17 mouse cellular contexts compared by ENCODE assay signal in the genomic region with DNA sequence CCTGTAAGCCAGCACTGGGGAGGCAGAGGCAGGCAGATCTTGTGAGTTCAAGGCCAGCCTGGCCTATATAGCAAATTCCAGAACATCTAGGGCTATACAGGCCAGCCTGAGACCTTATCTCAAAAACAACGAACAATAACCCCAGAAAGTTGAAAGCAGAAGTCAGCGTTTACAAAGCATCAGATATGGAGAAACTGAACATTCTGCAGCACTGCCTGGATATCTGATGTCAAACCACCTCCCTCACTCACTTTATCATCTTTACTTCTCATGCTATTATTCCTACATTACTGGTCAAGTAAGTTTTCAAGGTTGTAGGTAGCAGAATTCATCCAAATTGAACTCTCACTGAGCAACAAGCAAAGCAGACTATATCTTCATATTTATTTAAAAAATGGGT.
DNase-seq lines count a peak whose midpoint lies in the region; ATAC-seq and TF ChIP-seq lines count a peak whose summit lies in the region.
"Had no signal": no experiment of that assay in that cellular context is flagged by ENCODE, and none has a peak within 500 bp of the region (broad histone marks: within the 10 kb centered on the region; RNA-seq: fewer than 3 reads in every experiment).

No protein-coding gene starts in this region.

- H3K27ac ChIP-seq in forebrain, embryonic 10.5 days: peak overlapping the region; percentile 71; the same call in 1 of the 2 replicates
- no peak overlapping the region for H3K27ac ChIP-seq in forebrain, embryonic 16.5 days (ENCODE audit: low read length)
- H3K27ac ChIP-seq in heart, embryonic 13.5 days (replicated peaks): peak overlapping the region; percentile 93
- peak overlapping the region; percentile 80 for H3K27ac ChIP-seq in lung, embryonic 15.5 days
- H3K27ac ChIP-seq in lung, postnatal 0 days (ENCODE audit: low read length): no peak overlapping the region
- peak overlapping the region; percentile 49; the same call in 1 of the 2 replicates for H3K27ac ChIP-seq in limb, embryonic 13.5 days
- H3K27ac ChIP-seq: forebrain, embryonic 12.5 days; liver, embryonic 14.5 days; neural tube, embryonic 12.5 days had no signal

- 91% methylated on average over 2 of the region's 2 CpGs for WGBS in forebrain, embryonic 10.5 days
- WGBS in forebrain, embryonic 16.5 days: 96% methylated on average over 2 of the region's 2 CpGs
- WGBS in heart, embryonic 13.5 days: 31% methylated on average over 2 of the region's 2 CpGs
- WGBS in lung, embryonic 15.5 days: 27% methylated on average over 2 of the region's 2 CpGs
- WGBS in lung, postnatal 0 days: 42% methylated on average over 2 of the region's 2 CpGs
- WGBS in limb, embryonic 13.5 days: 87% methylated on average over 2 of the region's 2 CpGs

- no peak overlapping the region for H3K4me3 ChIP-seq in forebrain, embryonic 10.5 days
- no peak overlapping the region for H3K4me3 ChIP-seq in forebrain, embryonic 16.5 days (replicated peaks; ENCODE audit: low read length)
- H3K4me3 ChIP-seq in heart, embryonic 13.5 days: no peak overlapping the region
- H3K4me3 ChIP-seq in lung, embryonic 15.5 days: no peak overlapping the region
- no peak overlapping the region for H3K4me3 ChIP-seq in lung, postnatal 0 days (ENCODE audit: low read depth, low read length)
- no peak overlapping the region for H3K4me3 ChIP-seq in limb, embryonic 13.5 days
- H3K4me3 ChIP-seq: forebrain, embryonic 12.5 days; kidney, embryonic 15.5 days; limb, embryonic 15.5 days; neural tube, embryonic 12.5 days had no signal

- ATAC-seq in forebrain, embryonic 16.5 days: no peak
- ATAC-seq in heart, embryonic 13.5 days (ENCODE audit: extremely low read depth, insufficient number of reproducible peaks, low FRiP score, low TSS enrichment): no peak
- ATAC-seq in lung, embryonic 15.5 days (ENCODE audit: borderline replicate concordance, extremely low read depth, low FRiP score, low TSS enrichment): no peak
- ATAC-seq in lung, postnatal 0 days: no peak
- ATAC-seq in limb, embryonic 13.5 days (ENCODE audit: low FRiP score, low read depth): no peak

- H3K9ac ChIP-seq in forebrain, embryonic 16.5 days (replicated peaks; ENCODE audit: low read depth, low read length): no peak overlapping the region
- no peak overlapping the region for H3K9ac ChIP-seq in heart, embryonic 13.5 days
- no peak overlapping the region for H3K9ac ChIP-seq in lung, embryonic 15.5 days
- no peak overlapping the region for H3K9ac ChIP-seq in lung, postnatal 0 days (replicated peaks; ENCODE audit: low read depth)
- H3K9ac ChIP-seq in limb, embryonic 13.5 days: no peak overlapping the region
- H3K9ac ChIP-seq: forebrain, embryonic 12.5 days; kidney, embryonic 15.5 days; limb, embryonic 15.5 days; liver, embryonic 14.5 days; lung, embryonic 14.5 days; neural tube, embryonic 12.5 days had no signal

- H3K4me1 ChIP-seq in forebrain, embryonic 10.5 days: peaks cover 30% of the 10 kb centered on the region
- peaks cover 11% of the 10 kb centered on the region for H3K4me1 ChIP-seq in forebrain, embryonic 16.5 days (replicated peaks; ENCODE audit: control insufficient read depth, insufficient read depth, low read length)
- H3K4me1 ChIP-seq in heart, embryonic 13.5 days: peaks cover 45% of the 10 kb centered on the region
- peaks cover 45% of the 10 kb centered on the region for H3K4me1 ChIP-seq in lung, embryonic 15.5 days
- peaks cover 30% of the 10 kb centered on the region; the same call in 1 of the 2 replicates for H3K4me1 ChIP-seq in lung, postnatal 0 days (ENCODE audit: insufficient read depth, low read depth, low read length)
- peaks cover 30% of the 10 kb centered on the region for H3K4me1 ChIP-seq in limb, embryonic 13.5 days

- no peaks in the 10 kb centered on the region for H3K36me3 ChIP-seq in forebrain, embryonic 10.5 days (replicated peaks)
- no peaks in the 10 kb centered on the region for H3K36me3 ChIP-seq in forebrain, embryonic 16.5 days (ENCODE audit: control insufficient read depth, insufficient read depth)
- H3K36me3 ChIP-seq in heart, embryonic 13.5 days: no peaks in the 10 kb centered on the region
- H3K36me3 ChIP-seq in lung, embryonic 15.5 days: no peaks in the 10 kb centered on the region
- H3K36me3 ChIP-seq in lung, postnatal 0 days (ENCODE audit: insufficient read depth, low read length): no peaks in the 10 kb centered on the region
- H3K36me3 ChIP-seq in limb, embryonic 13.5 days: no peaks in the 10 kb centered on the region
- H3K36me3 ChIP-seq: forebrain, embryonic 12.5 days; kidney, embryonic 15.5 days; limb, embryonic 15.5 days; neural tube, embryonic 12.5 days had no signal

- no peak overlapping the region for H3K4me2 ChIP-seq in forebrain, embryonic 16.5 days (ENCODE audit: low read length)
- no peak overlapping the region for H3K4me2 ChIP-seq in heart, embryonic 13.5 days
- H3K4me2 ChIP-seq in lung, embryonic 15.5 days: no peak overlapping the region
- H3K4me2 ChIP-seq in lung, postnatal 0 days (replicated peaks; ENCODE audit: low read depth, low read length): no peak overlapping the region
- no peak overlapping the region for H3K4me2 ChIP-seq in limb, embryonic 13.5 days (replicated peaks)

- no peak for DNase-seq in forebrain, embryonic 10.5 days (ENCODE audit: extremely low spot score, low spot score)
- DNase-seq in heart, adult 18-20 months: no peak
- no peak for DNase-seq in lung, postnatal 0 days (ENCODE audit: low spot score)
- DNase-seq in thymus, postnatal 25 days: no peak
- DNase-seq: layer of hippocampus, postnatal 36 days; right cerebral cortex, postnatal 25 days; spleen, adult 18-20 months had no signal

- no peaks in the 10 kb centered on the region for H3K9me3 ChIP-seq in forebrain, embryonic 10.5 days
- H3K9me3 ChIP-seq in forebrain, embryonic 16.5 days (ENCODE audit: control insufficient read depth, low read length): no peaks in the 10 kb centered on the region
- no peaks in the 10 kb centered on the region for H3K9me3 ChIP-seq in heart, embryonic 13.5 days
- no peaks in the 10 kb centered on the region for H3K9me3 ChIP-seq in lung, embryonic 15.5 days
- no peaks in the 10 kb centered on the region for H3K9me3 ChIP-seq in lung, postnatal 0 days (ENCODE audit: low read length)
- no peaks in the 10 kb centered on the region for H3K9me3 ChIP-seq in limb, embryonic 13.5 days
- H3K9me3 ChIP-seq: forebrain, embryonic 12.5 days; kidney, embryonic 15.5 days; limb, embryonic 15.5 days; neural tube, embryonic 12.5 days had no signal

- no peak for TF ChIP-seq CTCF in lung, postnatal 0 days (IDR thresholded peaks at IDR 0.05)

- no peak for TF ChIP-seq EP300 in lung, postnatal 0 days (IDR thresholded peaks at IDR 0.05)

- no peaks in the 10 kb centered on the region for H3K27me3 ChIP-seq in forebrain, embryonic 10.5 days (ENCODE audit: poor library complexity, severe bottlenecking)
- H3K27me3 ChIP-seq in forebrain, embryonic 16.5 days (replicated peaks; ENCODE audit: control insufficient read depth, insufficient read depth, low read length): no peaks in the 10 kb centered on the region
- no peaks in the 10 kb centered on the region for H3K27me3 ChIP-seq in heart, embryonic 13.5 days (replicated peaks)
- H3K27me3 ChIP-seq in lung, embryonic 15.5 days: no peaks in the 10 kb centered on the region
- no peaks in the 10 kb centered on the region for H3K27me3 ChIP-seq in lung, postnatal 0 days (replicated peaks; ENCODE audit: insufficient read depth, low read length)
- no peaks in the 10 kb centered on the region for H3K27me3 ChIP-seq in limb, embryonic 13.5 days
- H3K27me3 ChIP-seq: forebrain, embryonic 12.5 days; kidney, embryonic 15.5 days; limb, embryonic 15.5 days; neural tube, embryonic 12.5 days had no signal

Comparison
In these comparisons a context has a peak if more than half of its experiments do, and no peak if none do; other contexts are left out.
1. H3K27ac ChIP-seq: peak in forebrain, embryonic 10.5 days (single experiment), heart, embryonic 13.5 days (single experiment), lung, embryonic 15.5 days (single experiment) and limb, embryonic 13.5 days (single experiment); none in forebrain, embryonic 16.5 days (single experiment) and lung, postnatal 0 days (single experiment).